Mouse (Mus musculus) heart, adult 8-10 months (tissue): ENCODE data around the gene Nectin1. TPM values are rescaled to one million over a fixed set of nuclear protein-coding genes. Genes with fewer than 3 reads are reported as not detected.

Source experiments
- DNase-seq: peaks from one replicate; pipeline ENCODE4 v3.0.0; 2022; ENCODE audit warnings: low spot score
- total RNA-seq, 4 experiments: library from RNA; stranded (reverse); gene quantifications; 2 replicates each; pipeline ENCODE4 v1.2.4; 2022

Gene Nectin1
- total RNA-seq, 4 experiments from 2014 or later = 1.6 to 3.5 (median 2.2) TPM

- DNase-seq = no peak
Observed at GRCm38 (mm10) chr9:43807565-43807964, 63.8 kb downstream of the Nectin1 start.

- no peak for DNase-seq
Observed at GRCm38 (mm10) chr9:43808099-43808498, 64.3 kb downstream of the Nectin1 start.

- no peak for DNase-seq
Observed at GRCm38 (mm10) chr9:43808546-43808945, 64.8 kb downstream of the Nectin1 start.

- no peak for DNase-seq
Observed at GRCm38 (mm10) chr9:43813156-43813555, 69.4 kb downstream of the Nectin1 start.

- no peak for DNase-seq
Observed at GRCm38 (mm10) chr9:43822206-43822605, 78.4 kb downstream of the Nectin1 start.

- no peak for DNase-seq
Observed at GRCm38 (mm10) chr9:43825178-43825577, 81.4 kb downstream of the Nectin1 start.

GRCm38 (mm10) chr9:43826558-43827253, 82.9 kb downstream of the Nectin1 start:
- no peak for DNase-seq

- peak; percentile 26 for DNase-seq
Observed at GRCm38 (mm10) chr9:43827593-43827992, 83.8 kb downstream of the Nectin1 start.

GRCm38 (mm10) chr9:43828960-43829359, 85.2 kb downstream of the Nectin1 start:
- DNase-seq = no peak

GRCm38 (mm10) chr9:43833232-43833631, 89.4 kb downstream of the Nectin1 start:
- no peak for DNase-seq

GRCm38 (mm10) chr9:43834283-43834682, 90.5 kb downstream of the Nectin1 start:
- DNase-seq = no peak

- peak; percentile 16 for DNase-seq
Observed at GRCm38 (mm10) chr9:43838561-43838960, 94.8 kb downstream of the Nectin1 start.

GRCm38 (mm10) chr9:43842921-43843577, 99.3 kb downstream of the Nectin1 start:
- DNase-seq = no peak

- DNase-seq = no peak
Observed at GRCm38 (mm10) chr9:43843711-43844127, 99.9 kb downstream of the Nectin1 start.

GRCm38 (mm10) chr9:43845660-43846455, 102.1 kb downstream of the Nectin1 start:
- DNase-seq = peak; percentile 25

- no peak for DNase-seq
Observed at GRCm38 (mm10) chr9:43847861-43848260, 104.1 kb downstream of the Nectin1 start.

- DNase-seq = no peak
Observed at GRCm38 (mm10) chr9:43850281-43850680, 106.5 kb downstream of the Nectin1 start.

- DNase-seq = no peak
Observed at GRCm38 (mm10) chr9:43851154-43851553, 107.4 kb downstream of the Nectin1 start.

GRCm38 (mm10) chr9:43855887-43856286, 112.1 kb downstream of the Nectin1 start:
- no peak for DNase-seq
